In genomic region chr1:117490176-117490575, GRCm38 (mm10) we compare ENCODE assay signal across 13 mouse cellular contexts.
"Had no signal": no experiment of that assay in that cellular context is flagged by ENCODE, and none has a peak within 500 bp of the region (broad histone marks: within the 10 kb centered on the region; RNA-seq: fewer than 3 reads in every experiment).

No protein-coding gene starts in this region.

- H3K36me3 ChIP-seq: intestine, embryonic 15.5 days; limb, embryonic 15.5 days; liver, embryonic 12.5 days; midbrain, embryonic 12.5 days; neural tube, embryonic 15.5 days had no signal

- H3K4me2 ChIP-seq: hindbrain, embryonic 14.5 days; intestine, embryonic 15.5 days; limb, embryonic 15.5 days; liver, embryonic 12.5 days; lung, embryonic 14.5 days; midbrain, embryonic 12.5 days; neural tube, embryonic 15.5 days had no signal

- H3K4me3 ChIP-seq: intestine, embryonic 15.5 days; limb, embryonic 15.5 days; liver, embryonic 12.5 days; megakaryocyte, embryonic 14.5 days; midbrain, embryonic 12.5 days; neural tube, embryonic 15.5 days had no signal

- ATAC-seq: intestine, embryonic 15.5 days; liver, embryonic 12.5 days; midbrain, embryonic 16.5 days had no signal

- H3K27ac ChIP-seq: hindbrain, embryonic 14.5 days; intestine, embryonic 15.5 days; limb, embryonic 15.5 days; liver, embryonic 12.5 days; macrophage; midbrain, embryonic 12.5 days; neural tube, embryonic 15.5 days had no signal

- H3K4me1 ChIP-seq: intestine, embryonic 15.5 days; limb, embryonic 15.5 days; liver, embryonic 12.5 days; megakaryocyte, embryonic 14.5 days; midbrain, embryonic 12.5 days; neural tube, embryonic 15.5 days had no signal

- H3K9ac ChIP-seq: hindbrain, embryonic 14.5 days; intestine, embryonic 15.5 days; limb, embryonic 15.5 days; liver, embryonic 12.5 days; lung, embryonic 14.5 days; midbrain, embryonic 12.5 days; neural tube, embryonic 15.5 days had no signal

- H3K9me3 ChIP-seq: intestine, embryonic 15.5 days; limb, embryonic 15.5 days; midbrain, embryonic 12.5 days; neural tube, embryonic 15.5 days had no signal

- DNase-seq: lung, embryonic 14.5 days; lung, postnatal 10 days; right cerebral cortex, postnatal 4 days; thymus, postnatal 36 days had no signal

- H3K27me3 ChIP-seq: intestine, embryonic 15.5 days; limb, embryonic 15.5 days; liver, embryonic 12.5 days; megakaryocyte, embryonic 14.5 days; midbrain, embryonic 12.5 days; neural tube, embryonic 15.5 days had no signal
